Mouse (Mus musculus) adrenal gland, postnatal 10 days (tissue): ENCODE results near the gene Slc1a7. TPM values are rescaled to one million over a fixed set of nuclear protein-coding genes. Genes with fewer than 3 reads are reported as not detected.
A peak's percentile ranks its signal among the peaks of the same experiment; 100 is the strongest.

ENCODE experiments used
- DNase-seq: peaks from one replicate; pipeline ENCODE4 v3.0.0; 2021; ENCODE audit warnings: mixed read lengths
- total RNA-seq, 2 experiments: library from RNA; stranded (reverse); gene quantifications; 2 replicates each; pipeline ENCODE4 v1.2.3; 2021

Gene Slc1a7
- total RNA-seq, 2 experiments from 2014 or later: 0.15 to 0.39 TPM

- DNase-seq: no peak
Observed at GRCm38 (mm10) chr4:107969781-107970180, 1.6 kb downstream of the Slc1a7 start.

- DNase-seq: no peak
Observed at GRCm38 (mm10) chr4:107971162-107971561, 3.0 kb downstream of the Slc1a7 start.

GRCm38 (mm10) chr4:107974527-107974926 is 6.4 kb downstream of the Slc1a7 start:
- no peak for DNase-seq

GRCm38 (mm10) chr4:107975004-107975403 is 6.9 kb downstream of the Slc1a7 start:
- no peak for DNase-seq

- DNase-seq: no peak
Observed at GRCm38 (mm10) chr4:107977593-107977992, 9.5 kb downstream of the Slc1a7 start.

- DNase-seq: no peak
Observed at GRCm38 (mm10) chr4:107979530-107979929, 11.4 kb downstream of the Slc1a7 start.

- DNase-seq: no peak
Observed at GRCm38 (mm10) chr4:107980002-107980600, 12.0 kb downstream of the Slc1a7 start.

GRCm38 (mm10) chr4:107983717-107984116 is 15.6 kb downstream of the Slc1a7 start:
- DNase-seq: no peak

- peak; percentile 56 for DNase-seq
Observed at GRCm38 (mm10) chr4:107984282-107984981, 16.3 kb downstream of the Slc1a7 start.

GRCm38 (mm10) chr4:107985812-107986211 is 17.7 kb downstream of the Slc1a7 start:
- no peak for DNase-seq

- no peak for DNase-seq
Observed at GRCm38 (mm10) chr4:107986386-107987168, 18.4 kb downstream of the Slc1a7 start.

GRCm38 (mm10) chr4:107988931-107989330 is 20.8 kb downstream of the Slc1a7 start:
- DNase-seq: no peak

GRCm38 (mm10) chr4:107990818-107991217 is 22.7 kb downstream of the Slc1a7 start:
- DNase-seq: no peak

GRCm38 (mm10) chr4:107991879-107992278 is 23.7 kb downstream of the Slc1a7 start:
- no peak for DNase-seq

GRCm38 (mm10) chr4:107995011-107995410 is 26.9 kb downstream of the Slc1a7 start:
- DNase-seq: no peak

GRCm38 (mm10) chr4:107995727-107996126 is 27.6 kb downstream of the Slc1a7 start:
- no peak for DNase-seq

- peak; percentile 31 for DNase-seq
Observed at GRCm38 (mm10) chr4:107996418-107996986, 28.4 kb downstream of the Slc1a7 start.

- no peak for DNase-seq
Observed at GRCm38 (mm10) chr4:107998641-107999332, 30.7 kb downstream of the Slc1a7 start.

- no peak for DNase-seq
Observed at GRCm38 (mm10) chr4:107999380-107999779, 31.2 kb downstream of the Slc1a7 start.

GRCm38 (mm10) chr4:108005328-108005727 is 37.2 kb downstream of the Slc1a7 start:
- DNase-seq: no peak

GRCm38 (mm10) chr4:108007532-108008103 is 39.5 kb downstream of the Slc1a7 start:
- DNase-seq: no peak

- DNase-seq: no peak
Observed at GRCm38 (mm10) chr4:108008541-108008940, 40.4 kb downstream of the Slc1a7 start.
